Mouse (Mus musculus): ENCODE results near the gene Tssk4. TPM values are rescaled to one million over a fixed set of nuclear protein-coding genes. Genes with fewer than 3 reads are reported as not detected.

Gene Tssk4
- polyA plus RNA-seq, 1 experiment from 2014 or later: 1.6 TPM

GRCm38 (mm10) chr14:55658011-55658410 lies 8.0 kb downstream of the Tssk4 start:
- H3K27ac ChIP-seq (ENCODE audit: low read length): no peak overlapping the region
- no peak for ATAC-seq (ENCODE audit: insufficient number of reproducible peaks, insufficient read depth, low FRiP score, low read depth)
- H3K27me3 ChIP-seq (ENCODE audit: control insufficient read depth, insufficient read depth, low read length): no peaks in the 10 kb centered on the region
- H3K9me3 ChIP-seq (ENCODE audit: control insufficient read depth, low read depth, low read length): no peaks in the 10 kb centered on the region
- no peak overlapping the region for H3K4me3 ChIP-seq (ENCODE audit: low read depth, low read length)
- WGBS: 87% methylated on average over 5 of the region's 5 CpGs
- H3K4me2 ChIP-seq (replicated peaks; ENCODE audit: low read depth, low read length): no peak overlapping the region
- H3K4me1 ChIP-seq (ENCODE audit: control insufficient read depth, insufficient read depth, low read length): 0 out of 2 replicates have a peak, but pooled peaks cover 6% of the 10 kb centered on the region
- H3K36me3 ChIP-seq (ENCODE audit: control insufficient read depth, insufficient read depth, low read length): peaks cover 21% of the 10 kb centered on the region
- H3K9ac ChIP-seq (replicated peaks; ENCODE audit: low read depth, low read length): no peak overlapping the region

- Histone ChIP-seq H3K9me3 (ENCODE audit: control insufficient read depth, low read depth, low read length) (no peaks in the 10 kb centered on the region), H3K27me3 (ENCODE audit: control insufficient read depth, insufficient read depth, low read length) (no peaks in the 10 kb centered on the region), H3K36me3 (ENCODE audit: control insufficient read depth, insufficient read depth, low read length) (peaks cover 28% of the 10 kb centered on the region), H3K9ac (replicated peaks; ENCODE audit: low read depth, low read length) (peak within 1 kb of the TSS; percentile 69), H3K4me2 (replicated peaks; ENCODE audit: low read depth, low read length) (peak within 1 kb of the TSS; percentile 54), H3K27ac (ENCODE audit: low read length) (peak within 1 kb of the TSS; percentile 61; the same call in 1 of the 2 replicates), H3K4me3 (ENCODE audit: low read depth, low read length) (peak within 1 kb of the TSS; percentile 84), H3K4me1 (ENCODE audit: control insufficient read depth, insufficient read depth, low read length) (0 out of 2 replicates have a peak, but pooled peaks cover 6% of the 10 kb centered on the region)
- ATAC-seq (ENCODE audit: insufficient number of reproducible peaks, insufficient read depth, low FRiP score, low read depth): peak; percentile 92
- under 1% methylated on average over 39 of the region's 39 CpGs for WGBS
Measured at GRCm38 (mm10) chr14:55659960-55660573, 10.1 kb downstream of the Tssk4 start, which contains the start of gene Mdp1. Gene Mdp1, minus strand, starts transcription at chr14:55660508.

DNA sequence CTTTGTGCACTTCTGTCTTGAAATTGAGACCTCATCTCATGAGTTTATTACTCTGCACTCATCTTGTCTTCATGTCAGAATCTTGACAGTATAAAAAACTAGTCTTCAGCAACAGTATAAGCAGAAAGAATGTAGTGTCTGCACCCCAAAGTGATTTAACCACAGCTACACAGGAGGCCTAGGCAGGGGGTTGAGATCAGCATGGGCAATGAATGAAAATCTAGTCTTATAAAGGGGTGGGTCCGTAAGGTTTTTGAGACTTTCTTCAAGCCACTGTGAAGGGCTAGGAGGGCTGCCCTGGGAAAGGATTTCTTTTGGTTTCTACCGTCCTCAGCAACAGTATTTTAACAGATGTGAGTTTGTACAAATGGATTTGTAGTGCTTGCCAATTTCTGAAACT lies 10.7 kb downstream of the Tssk4 start:
- peaks cover 28% of the 10 kb centered on the region for H3K36me3 ChIP-seq (ENCODE audit: control insufficient read depth, insufficient read depth, low read length)
- no peak; the same call in 1 of the 2 replicates for ATAC-seq (ENCODE audit: insufficient number of reproducible peaks, insufficient read depth, low FRiP score, low read depth)
- H3K27me3 ChIP-seq (ENCODE audit: control insufficient read depth, insufficient read depth, low read length): no peaks in the 10 kb centered on the region
- peak overlapping the region; percentile 54 for H3K4me2 ChIP-seq (replicated peaks; ENCODE audit: low read depth, low read length)
- no peaks in the 10 kb centered on the region for H3K9me3 ChIP-seq (ENCODE audit: control insufficient read depth, low read depth, low read length)
- 44% methylated on average over 2 of the region's 2 CpGs for WGBS
- peak overlapping the region; percentile 84 for H3K4me3 ChIP-seq (ENCODE audit: low read depth, low read length)
- H3K27ac ChIP-seq (ENCODE audit: low read length): no peak overlapping the region
- no peak overlapping the region for H3K9ac ChIP-seq (replicated peaks; ENCODE audit: low read depth, low read length)
- 0 out of 2 replicates have a peak, but pooled peaks cover 6% of the 10 kb centered on the region for H3K4me1 ChIP-seq (ENCODE audit: control insufficient read depth, insufficient read depth, low read length)

GRCm38 (mm10) chr14:55671486-55671832 lies 21.5 kb downstream of the Tssk4 start:
- peak overlapping the region; percentile 83 for H3K4me3 ChIP-seq (ENCODE audit: low read depth, low read length)
- peak overlapping the region; percentile 70; the same call in 1 of the 2 replicates for H3K27ac ChIP-seq (ENCODE audit: low read length)
- peak; percentile 28 for ATAC-seq (ENCODE audit: insufficient number of reproducible peaks, insufficient read depth, low FRiP score, low read depth)
- H3K36me3 ChIP-seq (ENCODE audit: control insufficient read depth, insufficient read depth, low read length): peaks cover 23% of the 10 kb centered on the region
- under 1% methylated on average over 12 of the region's 12 CpGs for WGBS
- H3K4me1 ChIP-seq (ENCODE audit: control insufficient read depth, insufficient read depth, low read length): 0 out of 2 replicates have a peak, but pooled peaks cover 9% of the 10 kb centered on the region
- H3K27me3 ChIP-seq (ENCODE audit: control insufficient read depth, insufficient read depth, low read length): no peaks in the 10 kb centered on the region
- H3K9ac ChIP-seq (replicated peaks; ENCODE audit: low read depth, low read length): peak overlapping the region; percentile 64
- H3K9me3 ChIP-seq (ENCODE audit: control insufficient read depth, low read depth, low read length): no peaks in the 10 kb centered on the region
- H3K4me2 ChIP-seq (replicated peaks; ENCODE audit: low read depth, low read length): peak overlapping the region; percentile 85

GRCm38 (mm10) chr14:55671833-55672740 lies 22.1 kb downstream of the Tssk4 start, which contains the start of the genes Gmpr2 and Nedd8:
Gene Gmpr2, plus strand, starts transcription at chr14:55671941.
Gene Nedd8, minus strand, starts transcription at chr14:55672124.
- Histone ChIP-seq H3K36me3 (ENCODE audit: control insufficient read depth, insufficient read depth, low read length) (peaks cover 25% of the 10 kb centered on the region), H3K4me3 (ENCODE audit: low read depth, low read length) (peak within 1 kb of the TSS; percentile 83), H3K9me3 (ENCODE audit: control insufficient read depth, low read depth, low read length) (no peaks in the 10 kb centered on the region), H3K27me3 (ENCODE audit: control insufficient read depth, insufficient read depth, low read length) (no peaks in the 10 kb centered on the region), H3K27ac (ENCODE audit: low read length) (peak within 1 kb of the TSS; percentile 70; the same call in 1 of the 2 replicates), H3K9ac (replicated peaks; ENCODE audit: low read depth, low read length) (peak within 1 kb of the TSS; percentile 64), H3K4me1 (ENCODE audit: control insufficient read depth, insufficient read depth, low read length) (0 out of 2 replicates have a peak, but pooled peaks cover 9% of the 10 kb centered on the region), H3K4me2 (replicated peaks; ENCODE audit: low read depth, low read length) (peak within 1 kb of the TSS; percentile 85)
- ATAC-seq (ENCODE audit: insufficient number of reproducible peaks, insufficient read depth, low FRiP score, low read depth): peak; percentile 96
- under 1% methylated on average over 38 of the region's 38 CpGs for WGBS

GRCm38 (mm10) chr14:55672741-55673060 lies 22.7 kb downstream of the Tssk4 start:
- 0 out of 2 replicates have a peak, but pooled peaks cover 9% of the 10 kb centered on the region for H3K4me1 ChIP-seq (ENCODE audit: control insufficient read depth, insufficient read depth, low read length)
- WGBS: 73% methylated on average over 7 of the region's 7 CpGs
- no peak for ATAC-seq (ENCODE audit: insufficient number of reproducible peaks, insufficient read depth, low FRiP score, low read depth)
- H3K4me3 ChIP-seq (ENCODE audit: low read depth, low read length): peak overlapping the region; percentile 83
- peak overlapping the region; percentile 66 for H3K4me2 ChIP-seq (replicated peaks; ENCODE audit: low read depth, low read length)
- no peak overlapping the region for H3K27ac ChIP-seq (ENCODE audit: low read length)
- no peaks in the 10 kb centered on the region for H3K9me3 ChIP-seq (ENCODE audit: control insufficient read depth, low read depth, low read length)
- peaks cover 31% of the 10 kb centered on the region for H3K36me3 ChIP-seq (ENCODE audit: control insufficient read depth, insufficient read depth, low read length)
- no peaks in the 10 kb centered on the region for H3K27me3 ChIP-seq (ENCODE audit: control insufficient read depth, insufficient read depth, low read length)
- peak overlapping the region; percentile 64; the same call in 1 of the 2 replicates for H3K9ac ChIP-seq (replicated peaks; ENCODE audit: low read depth, low read length)

DNA sequence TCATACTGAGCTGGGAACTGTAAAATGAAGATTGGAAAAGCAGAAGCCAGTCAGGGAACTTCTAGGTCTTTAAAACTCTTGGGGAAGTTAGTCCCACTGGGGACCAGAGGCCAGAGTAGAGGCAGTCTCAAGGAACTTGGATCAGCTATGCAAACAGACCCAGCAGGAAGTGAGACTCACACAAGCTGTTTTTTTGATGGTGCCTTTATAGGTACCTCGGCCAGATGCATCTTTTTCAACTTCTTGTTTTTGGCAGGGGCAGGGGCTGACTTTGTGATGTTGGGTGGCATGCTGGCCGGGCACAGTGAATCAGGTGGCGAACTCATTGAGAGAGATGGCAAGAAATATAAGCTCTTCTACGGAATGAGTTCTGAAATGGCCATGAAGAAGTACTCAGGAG lies 27.6 kb downstream of the Tssk4 start:
- H3K4me1 ChIP-seq (ENCODE audit: control insufficient read depth, insufficient read depth, low read length): 0 out of 2 replicates have a peak, but pooled peaks cover 10% of the 10 kb centered on the region
- H3K9ac ChIP-seq (replicated peaks; ENCODE audit: low read depth, low read length): no peak overlapping the region
- no peaks in the 10 kb centered on the region for H3K27me3 ChIP-seq (ENCODE audit: control insufficient read depth, insufficient read depth, low read length)
- H3K9me3 ChIP-seq (ENCODE audit: control insufficient read depth, low read depth, low read length): no peaks in the 10 kb centered on the region
- H3K27ac ChIP-seq (ENCODE audit: low read length): no peak overlapping the region
- H3K4me3 ChIP-seq (ENCODE audit: low read depth, low read length): no peak overlapping the region
- H3K4me2 ChIP-seq (replicated peaks; ENCODE audit: low read depth, low read length): no peak overlapping the region
- 86% methylated on average over 4 of the region's 4 CpGs for WGBS
- peaks cover 53% of the 10 kb centered on the region for H3K36me3 ChIP-seq (ENCODE audit: control insufficient read depth, insufficient read depth, low read length)
- no peak for ATAC-seq (ENCODE audit: insufficient number of reproducible peaks, insufficient read depth, low FRiP score, low read depth)
